Mouse (Mus musculus): ENCODE measurements at regions not wholly inside any gene's neighbourhood (a gene's known extent, or its start where the extent isn't known, plus 50 kb on each side); places are given as distances from the start of the nearest gene placed in this dataset.
"Not testable (repeated sequence)": the region's sequence is repeated elsewhere in the genome, so short reads cannot be mapped to it uniquely, and the experiment has no call there.

- H3K4me1 ChIP-seq: no peaks in the 10 kb centered on the region
- no peaks in the 10 kb centered on the region for H3K9me3 ChIP-seq (replicated peaks)
- H3K9ac ChIP-seq: no peak overlapping the region
- ATAC-seq: no peak
- no peak overlapping the region for H3K4me3 ChIP-seq
- no peak overlapping the region for H3K4me2 ChIP-seq
- WGBS (ENCODE audit: insufficient replicate concordance): 32% methylated on average over 5 of the region's 5 CpGs
- H3K27ac ChIP-seq: no peak overlapping the region
- H3K27me3 ChIP-seq (replicated peaks): no peaks in the 10 kb centered on the region
- no peaks in the 10 kb centered on the region for H3K36me3 ChIP-seq
Measured at GRCm38 (mm10) chr9:78769168-78769567, 153.8 kb downstream of the Cd109 start.

- no peak overlapping the region for H3K9ac ChIP-seq
- no peak overlapping the region for H3K4me3 ChIP-seq
- H3K27ac ChIP-seq: no peak overlapping the region
- no peak overlapping the region for H3K4me2 ChIP-seq
- H3K9me3 ChIP-seq (replicated peaks): no peaks in the 10 kb centered on the region
- no peaks in the 10 kb centered on the region for H3K36me3 ChIP-seq
- H3K27me3 ChIP-seq (replicated peaks): no peaks in the 10 kb centered on the region
- ATAC-seq: no peak
- 22% methylated on average over 3 of the region's 3 CpGs for WGBS (ENCODE audit: insufficient replicate concordance)
- no peaks in the 10 kb centered on the region for H3K4me1 ChIP-seq
Measured at GRCm38 (mm10) chr9:78773936-78774335, 158.6 kb downstream of the Cd109 start.

DNA sequence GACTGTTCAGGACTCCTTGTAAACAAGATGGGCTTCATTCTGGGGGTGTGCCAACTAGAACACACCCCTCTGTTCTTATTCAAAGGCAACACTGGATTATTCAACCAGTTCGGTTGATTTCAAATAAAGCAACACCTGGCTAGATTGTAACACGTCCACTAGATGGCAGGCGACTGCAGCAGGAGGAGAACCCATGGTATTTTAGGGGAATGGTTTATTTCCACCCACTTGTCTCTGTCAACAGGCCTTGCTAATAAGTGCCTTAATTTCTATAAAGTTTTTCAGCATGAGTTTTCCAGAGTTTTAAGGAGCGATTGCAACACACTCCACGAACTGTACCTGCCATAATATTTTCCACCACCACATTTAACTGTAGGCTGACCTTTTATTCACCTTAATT, 160.1 kb downstream of the Cd109 start:
- no peak overlapping the region for H3K27ac ChIP-seq
- no peaks in the 10 kb centered on the region for H3K9me3 ChIP-seq (replicated peaks)
- H3K27me3 ChIP-seq (replicated peaks): no peaks in the 10 kb centered on the region
- no peak overlapping the region for H3K9ac ChIP-seq
- ATAC-seq: no peak
- no peaks in the 10 kb centered on the region for H3K4me1 ChIP-seq
- WGBS (ENCODE audit: insufficient replicate concordance): 16% methylated on average over 5 of the region's 5 CpGs
- no peak overlapping the region for H3K4me2 ChIP-seq
- H3K4me3 ChIP-seq: no peak overlapping the region
- no peaks in the 10 kb centered on the region for H3K36me3 ChIP-seq

- Histone ChIP-seq H3K9me3 (replicated peaks) (no peaks in the 10 kb centered on the region), H3K27me3 (replicated peaks) (no peaks in the 10 kb centered on the region), H3K27ac (no peak overlapping the region), H3K4me1 (no peaks in the 10 kb centered on the region), H3K4me3 (no peak overlapping the region), H3K9ac (no peak overlapping the region), H3K4me2 (no peak overlapping the region), H3K36me3 (no peaks in the 10 kb centered on the region)
- WGBS (ENCODE audit: insufficient replicate concordance): 76% methylated on average over 4 of the region's 4 CpGs
- no peak for ATAC-seq
Measured at GRCm38 (mm10) chr9:78780595-78780994, 165.2 kb downstream of the Cd109 start.

GRCm38 (mm10) chr9:78782297-78782696, 167.0 kb downstream of the Cd109 start:
- H3K9ac ChIP-seq: no peak overlapping the region
- no peaks in the 10 kb centered on the region for H3K36me3 ChIP-seq
- H3K4me3 ChIP-seq: no peak overlapping the region
- no peak overlapping the region for H3K27ac ChIP-seq
- H3K4me2 ChIP-seq: no peak overlapping the region
- H3K4me1 ChIP-seq: no peaks in the 10 kb centered on the region
- H3K9me3 ChIP-seq (replicated peaks): no peaks in the 10 kb centered on the region
- H3K27me3 ChIP-seq (replicated peaks): no peaks in the 10 kb centered on the region
- ATAC-seq: no peak
- 77% methylated on average over 4 of the region's 4 CpGs for WGBS (ENCODE audit: insufficient replicate concordance)

- H3K36me3 ChIP-seq: no peaks in the 10 kb centered on the region
- ATAC-seq: no peak
- H3K4me3 ChIP-seq: no peak overlapping the region
- H3K9me3 ChIP-seq (replicated peaks): no peaks in the 10 kb centered on the region
- H3K27ac ChIP-seq: no peak overlapping the region
- no peak overlapping the region for H3K9ac ChIP-seq
- no peak overlapping the region for H3K4me2 ChIP-seq
- H3K27me3 ChIP-seq (replicated peaks): no peaks in the 10 kb centered on the region
- no peaks in the 10 kb centered on the region for H3K4me1 ChIP-seq
- 64% methylated on average over 8 of the region's 8 CpGs for WGBS (ENCODE audit: insufficient replicate concordance)
Measured at GRCm38 (mm10) chr9:78782860-78783259, 167.5 kb downstream of the Cd109 start.

GRCm38 (mm10) chr9:78787866-78788265, 172.5 kb downstream of the Cd109 start:
- H3K9ac ChIP-seq: no peak overlapping the region
- H3K4me1 ChIP-seq: no peaks in the 10 kb centered on the region
- no peaks in the 10 kb centered on the region for H3K27me3 ChIP-seq (replicated peaks)
- H3K36me3 ChIP-seq: no peaks in the 10 kb centered on the region
- ATAC-seq: no peak
- WGBS (ENCODE audit: insufficient replicate concordance): 7% methylated on average over 1 of the region's 1 CpGs
- H3K4me3 ChIP-seq: no peak overlapping the region
- no peak overlapping the region for H3K4me2 ChIP-seq
- H3K27ac ChIP-seq: no peak overlapping the region
- H3K9me3 ChIP-seq (replicated peaks): no peaks in the 10 kb centered on the region

- H3K4me2 ChIP-seq: no peak overlapping the region
- H3K36me3 ChIP-seq: no peaks in the 10 kb centered on the region
- no peaks in the 10 kb centered on the region for H3K9me3 ChIP-seq (replicated peaks)
- H3K9ac ChIP-seq: no peak overlapping the region
- no peaks in the 10 kb centered on the region for H3K27me3 ChIP-seq (replicated peaks)
- no peak overlapping the region for H3K4me3 ChIP-seq
- no peak overlapping the region for H3K27ac ChIP-seq
- ATAC-seq: no peak
- H3K4me1 ChIP-seq: no peaks in the 10 kb centered on the region
Measured at GRCm38 (mm10) chr9:78789703-78790102, 174.4 kb downstream of the Cd109 start.

DNA sequence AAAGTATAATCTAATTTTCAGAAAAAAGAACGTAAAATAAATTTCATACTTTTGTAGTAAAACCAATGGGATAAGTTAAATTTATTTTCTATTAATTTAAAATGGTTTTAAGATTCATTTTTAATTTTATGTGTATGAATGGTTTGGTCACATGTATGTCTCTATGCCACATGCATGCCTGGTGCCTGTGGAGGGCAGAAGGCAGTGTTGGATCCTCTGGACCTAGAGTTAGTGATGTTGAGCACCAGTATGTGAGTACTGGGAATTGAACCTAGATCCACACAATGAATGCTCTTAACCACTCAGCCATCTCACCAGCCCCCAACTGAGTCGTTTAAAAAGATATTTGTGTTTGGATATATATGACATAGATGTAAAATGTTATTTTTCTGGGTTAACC, 174.8 kb downstream of the Cd109 start:
- Histone ChIP-seq H3K27me3 (replicated peaks) (no peaks in the 10 kb centered on the region), H3K4me1 (no peaks in the 10 kb centered on the region), H3K4me2 (no peak overlapping the region), H3K27ac (no peak overlapping the region), H3K4me3 (no peak overlapping the region), H3K9me3 (replicated peaks) (no peaks in the 10 kb centered on the region), H3K36me3 (no peaks in the 10 kb centered on the region), H3K9ac (no peak overlapping the region)
- WGBS (ENCODE audit: insufficient replicate concordance): 49% methylated on average over 2 of the region's 2 CpGs
- ATAC-seq: no peak

GRCm38 (mm10) chr9:78795801-78796200, 180.5 kb downstream of the Cd109 start:
- ATAC-seq: no peak
- Histone ChIP-seq H3K4me1 (no peaks in the 10 kb centered on the region), H3K9ac (no peak overlapping the region), H3K27ac (no peak overlapping the region), H3K27me3 (replicated peaks) (no peaks in the 10 kb centered on the region), H3K4me3 (no peak overlapping the region), H3K9me3 (replicated peaks) (no peaks in the 10 kb centered on the region), H3K4me2 (no peak overlapping the region), H3K36me3 (no peaks in the 10 kb centered on the region)
- WGBS (ENCODE audit: insufficient replicate concordance): 13% methylated on average over 1 of the region's 1 CpGs

GRCm38 (mm10) chr9:78817221-78817620, 201.9 kb downstream of the Cd109 start:
- no peaks in the 10 kb centered on the region for H3K4me1 ChIP-seq
- H3K9me3 ChIP-seq (replicated peaks): no peaks in the 10 kb centered on the region
- no peak for ATAC-seq
- H3K4me3 ChIP-seq: no peak overlapping the region
- 48% methylated on average over 4 of the region's 4 CpGs for WGBS (ENCODE audit: insufficient replicate concordance)
- peaks cover 6% of the 10 kb centered on the region for H3K27me3 ChIP-seq (replicated peaks)
- H3K9ac ChIP-seq: no peak overlapping the region
- H3K27ac ChIP-seq: no peak overlapping the region
- no peaks in the 10 kb centered on the region for H3K36me3 ChIP-seq
- H3K4me2 ChIP-seq: no peak overlapping the region

DNA sequence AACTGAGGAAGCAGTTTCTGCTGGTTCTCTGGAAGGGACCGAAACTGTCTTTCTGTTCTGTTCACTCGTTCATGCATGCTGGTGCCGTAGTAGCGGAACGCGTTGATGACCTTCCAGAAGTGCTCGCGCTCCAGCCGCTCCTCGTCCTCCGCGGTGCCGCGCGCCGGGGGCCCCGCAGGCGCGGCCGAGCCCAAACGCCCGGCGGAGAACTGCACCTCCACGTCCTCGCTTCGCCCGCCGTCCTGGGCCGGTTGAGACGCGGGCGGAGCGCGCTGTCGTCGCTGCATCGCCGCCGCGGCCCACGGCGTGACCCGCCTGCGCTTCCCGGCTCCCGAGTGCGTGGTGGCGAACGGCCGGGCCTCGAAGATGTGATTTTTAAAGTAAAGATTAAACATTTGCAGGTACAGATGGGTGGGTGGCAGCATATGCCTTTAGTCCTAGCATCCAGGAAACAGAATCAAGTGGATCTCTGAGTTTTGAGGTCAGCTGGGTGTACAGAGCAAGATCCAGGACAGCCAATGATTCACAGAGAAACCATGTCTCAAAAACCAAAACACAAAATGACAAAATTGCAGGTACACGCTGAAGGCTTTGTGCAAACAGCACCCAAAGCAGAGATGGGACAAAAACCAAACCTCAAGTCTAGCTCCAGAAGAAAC, 206.3 kb downstream of the Cd109 start:
- H3K4me2 ChIP-seq: peak overlapping the region; percentile 47
- H3K27me3 ChIP-seq (replicated peaks); ATAC-seq; H3K4me1 ChIP-seq; H3K36me3 ChIP-seq; H3K27ac ChIP-seq; H3K9me3 ChIP-seq (replicated peaks); H3K9ac ChIP-seq: not testable (repeated sequence)
- WGBS (ENCODE audit: insufficient replicate concordance): 15% methylated on average over 47 of the region's 52 CpGs
- peak overlapping the region; percentile 15; the same call in 1 of the 2 replicates for H3K4me3 ChIP-seq

DNA sequence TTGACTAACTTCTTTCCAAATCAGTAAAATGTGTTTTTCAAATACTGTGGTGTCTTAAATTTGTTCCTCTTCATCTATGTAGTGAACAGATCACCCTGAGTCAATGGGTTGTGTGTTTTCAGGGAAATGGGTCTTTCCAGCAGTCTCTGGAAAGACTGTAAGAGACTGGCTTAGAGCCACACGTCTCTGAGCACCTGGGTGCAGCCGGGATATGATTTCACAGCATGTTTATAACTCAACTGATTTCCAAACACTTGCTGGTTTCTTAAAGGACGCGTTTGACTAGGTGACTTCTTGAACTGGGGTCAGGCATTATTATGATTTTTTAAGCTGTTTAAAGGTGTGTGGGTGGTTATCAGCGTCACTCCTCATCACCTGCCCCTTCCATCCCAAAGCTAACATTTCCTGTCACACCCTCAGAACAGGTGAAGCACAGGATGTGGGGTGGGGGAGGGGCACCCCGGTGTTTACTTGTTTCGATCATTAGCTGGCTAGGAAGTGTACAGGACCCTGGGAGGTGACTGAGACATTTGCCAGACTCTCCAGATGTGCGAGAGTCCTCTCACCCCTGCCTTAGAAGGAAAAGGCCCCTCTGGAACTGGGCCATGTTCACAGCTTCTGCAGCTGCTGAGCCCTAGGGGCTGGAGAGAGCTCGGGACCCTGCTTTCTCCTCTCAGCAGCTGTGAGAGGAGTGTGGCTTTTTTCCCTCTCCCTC, 229.8 kb downstream of the Cd109 start:
- Histone ChIP-seq H3K9me3 (replicated peaks) (no peaks in the 10 kb centered on the region), H3K9ac (no peak overlapping the region), H3K4me2 (no peak overlapping the region), H3K4me3 (no peak overlapping the region), H3K27ac (no peak overlapping the region), H3K27me3 (replicated peaks) (no peaks in the 10 kb centered on the region), H3K36me3 (no peaks in the 10 kb centered on the region), H3K4me1 (no peaks in the 10 kb centered on the region)
- 51% methylated on average over 9 of the region's 9 CpGs for WGBS (ENCODE audit: insufficient replicate concordance)
- no peak for ATAC-seq
